Mouse (Mus musculus) stomach, adult 2 months (tissue): Measurements from ENCODE around the gene Slfn9. TPM values are rescaled to one million over a fixed set of nuclear protein-coding genes. Genes with fewer than 3 reads are reported as not detected.

Experiments
- polyA plus RNA-seq: library from polyadenylated mRNA; depleted of rRNA; stranded (reverse); fragments of >200 nt; gene quantifications from 2 replicates; pipeline ENCODE4 v1.2.3, GENCODE M21; 2012; rRNA removed

The Slfn9 gene
- polyA plus RNA-seq = 0.22 and 0.40 TPM in 2 replicates

DNA sequence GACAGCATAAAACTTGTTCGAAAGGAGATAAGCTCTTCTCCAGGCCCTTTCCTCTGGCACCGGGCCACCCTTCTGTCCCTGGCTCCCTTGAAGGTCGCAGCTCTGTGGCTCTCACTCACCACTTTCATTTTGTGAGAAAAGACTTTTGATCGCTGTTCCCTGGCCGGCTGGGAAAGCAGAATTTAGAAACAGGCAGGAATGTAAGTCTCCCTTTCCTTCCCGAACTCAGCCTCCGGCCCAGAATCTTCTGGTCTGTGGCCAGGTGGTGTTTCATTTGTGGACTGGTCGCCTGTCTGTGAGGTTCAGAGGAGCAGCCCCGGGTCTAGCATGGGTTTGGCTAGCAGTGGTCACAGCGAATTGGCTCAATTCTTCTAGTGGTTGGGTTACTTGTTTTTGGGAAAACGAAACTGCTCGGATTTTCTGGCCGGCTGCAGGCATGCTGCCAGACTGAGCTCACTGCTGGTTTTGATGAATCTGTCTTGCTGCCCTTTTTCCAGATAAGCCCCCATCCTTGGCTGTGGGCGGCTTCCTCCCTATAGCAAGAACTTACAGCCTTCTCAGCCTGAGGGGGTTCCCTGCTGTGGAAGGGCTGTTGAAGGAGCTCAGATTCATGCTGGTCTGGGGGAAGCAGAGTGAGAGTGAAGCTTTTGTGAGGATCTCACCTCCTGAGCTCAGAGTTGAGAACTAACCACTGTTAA lies at the start of gene Slfn9:
Slfn9 (minus strand) TSS at position 362 of the 698 bp plus-strand sequence.

GRCm38 (mm10) chr11:83020621-83021020 lies 29.0 kb upstream of the Slfn9 start, which contains the start of gene Slfn8:
TSS of gene Slfn8 (minus strand) at chr11:83020810.

DNA sequence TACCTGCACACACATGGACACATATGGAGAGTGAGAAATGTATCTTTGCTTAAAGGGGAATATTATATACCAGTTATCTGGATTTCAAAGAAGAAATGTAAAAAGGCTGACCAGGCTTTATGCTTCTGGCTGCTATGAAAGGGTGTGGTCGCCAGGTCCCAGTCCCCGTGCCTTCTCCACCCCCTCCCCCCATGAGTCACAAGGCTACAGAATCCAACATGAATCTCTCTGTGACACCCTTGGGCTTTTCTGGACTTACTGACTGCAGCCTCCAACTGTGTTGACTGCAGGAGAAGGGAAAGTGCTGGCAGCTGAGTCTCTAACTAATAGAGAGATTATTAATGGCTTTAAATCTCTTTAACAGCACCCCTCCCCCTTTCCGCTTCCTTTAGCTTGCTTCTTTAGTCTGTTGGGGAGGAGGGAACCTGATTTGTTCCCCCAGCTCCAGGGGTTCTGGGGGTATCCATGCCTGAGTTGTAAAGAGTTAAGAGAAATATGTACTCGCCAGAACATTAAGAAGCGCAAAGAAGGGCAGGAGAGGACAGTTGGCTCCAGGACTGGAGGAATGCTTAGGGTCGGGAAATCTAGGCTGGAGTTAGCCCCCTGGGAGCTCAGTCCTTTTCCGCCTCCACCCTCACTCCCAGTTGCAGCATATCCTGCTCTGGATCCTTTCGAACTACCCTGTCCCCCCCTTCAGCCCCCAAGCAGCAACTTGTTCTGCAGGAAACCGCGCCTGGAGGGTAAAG lies 40.7 kb downstream of the Slfn9 start, which contains the start of gene Slfn5:
Slfn5 (plus strand) TSS at position 614 of the 746 bp plus-strand sequence.

Other genes starting within 250 kb of the Slfn9 start
- gene Cct6b, start 227.5 kb downstream of the Slfn9 start, polyA plus RNA-seq = 0.10 TPM in 1 of 2 replicates, not detected in the other
- gene Zfp830, start 227.5 kb downstream of the Slfn9 start, polyA plus RNA-seq = 0.90 and 1.1 TPM in 2 replicates
- 4.7 and 5.9 TPM in 2 replicates for gene Lig3, start 210.7 kb downstream of the Slfn9 start, polyA plus RNA-seq
- gene Rffl, start 120.6 kb downstream of the Slfn9 start, polyA plus RNA-seq = 8.1 and 8.5 TPM in 2 replicates
- 2.5 and 3.9 TPM in 2 replicates for gene Rad51d, start 101.2 kb downstream of the Slfn9 start, polyA plus RNA-seq
- 0.04 and 0.11 TPM in 2 replicates for gene Fndc8, start 99.7 kb downstream of the Slfn9 start, polyA plus RNA-seq
- gene Nle1, start 83.4 kb downstream of the Slfn9 start, polyA plus RNA-seq = 15.3 and 18.4 TPM in 2 replicates
- gene Unc45b, start 81.3 kb downstream of the Slfn9 start, polyA plus RNA-seq = 1.1 and 1.7 TPM in 2 replicates
- 0.59 and 1.3 TPM in 2 replicates for gene Slfn5, start 40.5 kb downstream of the Slfn9 start, polyA plus RNA-seq
- 0.22 TPM in 1 of 2 replicates, not detected in the other for gene Slfn8, start 29.0 kb upstream of the Slfn9 start, polyA plus RNA-seq
- 0.73 and 1.1 TPM in 2 replicates for gene Slfn2, start 73.3 kb upstream of the Slfn9 start, polyA plus RNA-seq
- 0.03 and 0.04 TPM in 2 replicates for gene Slfn1, start 125.0 kb upstream of the Slfn9 start, polyA plus RNA-seq
- gene Slfn4, start 183.4 kb upstream of the Slfn9 start, polyA plus RNA-seq = 0.11 and 0.29 TPM in 2 replicates
- not detected in 2 replicates for gene Slfn3, start 199.5 kb upstream of the Slfn9 start, polyA plus RNA-seq